Mouse (Mus musculus) liver, postnatal 0 days (tissue): ENCODE data around the gene Tmem189. TPM values are rescaled to one million over a fixed set of nuclear protein-coding genes. Genes with fewer than 3 reads are reported as not detected.
"Not testable (repeated sequence)": the region's sequence is repeated elsewhere in the genome, so short reads cannot be mapped to it uniquely, and the experiment has no call there.

Experiments
- ATAC-seq: fragments of 200-750 bp; cut with Nextera tagmentation; 2 replicates; pipeline ENCODE4 v1.8.0; 2017; ENCODE audit warnings: mild to moderate bottlenecking, moderate library complexity
- DNase-seq: peaks from one replicate; pipeline ENCODE4 v3.0.0-alpha.2; 2016
- H3K27ac ChIP-seq: fragments of 300-500 bp; sonication (generic); 2 replicates; pipeline ENCODE4 v1.5.1; 2014; ENCODE audit warnings: antibody characterized with exemption, moderate library complexity, mild to moderate bottlenecking, low read depth
- H3K27me3 ChIP-seq: fragments of 300-500 bp; sonication (generic); 2 replicates; pipeline ENCODE4 v1.6.1; 2014; ENCODE audit warnings: low read length, control low read depth, mixed read lengths; ENCODE audit not compliant: insufficient read depth
- H3K36me3 ChIP-seq: fragments of 300-500 bp; sonication (generic); replicated peaks from 2 replicates; pipeline ENCODE4 v1.6.1; 2014; ENCODE audit warnings: mild to moderate bottlenecking, control low read depth, low read length, moderate library complexity, mixed read lengths; ENCODE audit not compliant: insufficient read depth
- H3K4me1 ChIP-seq: fragments of 300-500 bp; sonication (generic); 2 replicates; pipeline ENCODE4 v1.6.1; 2014; ENCODE audit warnings: antibody characterized with exemption, mild to moderate bottlenecking, control low read depth; ENCODE audit not compliant: insufficient read depth
- H3K4me2 ChIP-seq: fragments of 300-500 bp; sonication (generic); 2 replicates; pipeline ENCODE4 v1.6.1; 2014; ENCODE audit warnings: low read depth, mild to moderate bottlenecking, low read length, moderate library complexity, mixed read lengths
- H3K4me3 ChIP-seq: fragments of 300-500 bp; sonication (generic); 2 replicates; pipeline ENCODE4 v1.5.1; 2014; ENCODE audit warnings: low read depth, low read length
- H3K9ac ChIP-seq: fragments of 300-500 bp; sonication (generic); replicated peaks from 2 replicates; pipeline ENCODE4 v1.6.1; 2014; ENCODE audit warnings: mild to moderate bottlenecking, moderate library complexity
- H3K9me3 ChIP-seq: fragments of 300-500 bp; sonication (generic); 2 replicates; pipeline ENCODE4 v1.6.1; 2016; ENCODE audit warnings: mild to moderate bottlenecking, control low read depth, low read length, mixed read lengths
- CTCF ChIP-seq: sonication (generic); IDR thresholded peaks from 2 replicates; pipeline ENCODE4 v1.5.1; 2016; ENCODE audit warnings: antibody characterized with exemption, low read depth
- EP300 ChIP-seq: IDR thresholded peaks from 2 replicates; pipeline ENCODE4 v1.6.1; 2016; ENCODE audit warnings: antibody characterized with exemption, low read depth, mild to moderate bottlenecking
- WGBS: fragments of 180-500 bp; shearing (Covaris S2); extraction: QIAGEN DNeasy Blood & Tissue Kit; methylation state at CpG from one replicate; pipeline ENCODE4 v1.1.7; 2014; ENCODE audit not compliant: insufficient replicate concordance; 5-methylcytosine and 5-hydroxymethylcytosine counted together
- polyA plus RNA-seq: library from polyadenylated mRNA; unstranded; fragments of >200 nt; fragmentation: Nextera tagmentation; extraction: Ambion mirVana; gene quantifications from 2 replicates; pipeline ENCODE4 v1.2.1, GENCODE M21; 2015

Gene Tmem189
- polyA plus RNA-seq, 1 experiment from 2014 or later, result 10.1 TPM

DNA sequence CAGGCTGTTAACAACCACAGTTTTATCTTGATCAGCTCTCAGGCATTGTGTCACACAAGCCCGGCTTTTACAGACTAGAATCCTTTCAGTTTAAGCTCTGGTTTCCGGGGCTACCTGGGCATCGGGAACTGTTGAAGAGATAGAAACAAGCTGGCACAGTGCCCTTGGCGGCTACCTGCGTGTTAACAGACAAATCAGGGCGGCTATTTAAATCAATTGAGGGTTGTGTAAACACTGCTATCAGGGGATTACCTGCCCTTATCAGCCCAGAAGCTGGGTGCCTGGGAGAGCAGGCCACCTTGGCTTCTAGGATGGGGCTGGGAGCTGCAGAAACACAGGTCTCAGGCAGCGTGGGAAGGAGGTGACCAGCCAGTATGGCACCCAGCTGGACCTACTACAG, 36.9 kb downstream of the Tmem189 start:
- TF ChIP-seq EP300 (no peak), CTCF (no peak)
- ATAC-seq, result no peak
- Histone ChIP-seq H3K4me3 (no peak overlapping the region), H3K9me3 (no peaks in the 10 kb centered on the region), H3K27me3 (no peaks in the 10 kb centered on the region), H3K4me1 (peaks cover 25% of the 10 kb centered on the region), H3K36me3 (peaks cover 24% of the 10 kb centered on the region), H3K27ac (no peak overlapping the region), H3K9ac (no peak overlapping the region), H3K4me2 (no peak overlapping the region)
- WGBS, result 62% methylated on average over 7 of the region's 7 CpGs
- DNase-seq, result no peak

DNA sequence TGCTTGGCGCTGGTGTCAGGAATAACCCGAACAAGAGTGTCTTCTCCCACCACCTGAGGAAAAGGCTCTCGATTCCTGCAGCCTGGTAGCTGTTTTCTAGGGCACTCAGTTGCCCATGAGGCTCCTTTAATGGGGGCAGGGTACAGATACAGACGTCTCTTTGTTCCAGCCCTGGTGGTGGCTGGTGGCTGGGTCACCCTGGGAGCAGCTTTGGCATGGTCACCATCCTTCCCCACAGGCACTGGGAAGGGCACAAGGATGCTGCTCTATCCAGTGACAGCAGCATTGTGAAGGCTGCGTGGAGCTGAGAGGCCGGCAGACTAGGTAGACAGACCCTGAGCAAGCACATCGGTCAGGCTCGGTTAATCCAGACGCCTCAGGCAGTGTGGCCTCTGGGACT, 38.0 kb downstream of the Tmem189 start:
- no peak overlapping the region for H3K9ac ChIP-seq
- no peaks in the 10 kb centered on the region for H3K9me3 ChIP-seq
- H3K4me3 ChIP-seq, result no peak overlapping the region
- no peak overlapping the region for H3K27ac ChIP-seq
- no peak overlapping the region for H3K4me2 ChIP-seq
- H3K4me1 ChIP-seq, result peaks cover 19% of the 10 kb centered on the region
- peaks cover 21% of the 10 kb centered on the region for H3K36me3 ChIP-seq
- no peak for TF ChIP-seq CTCF
- no peak for TF ChIP-seq EP300
- whole genome bisulfite sequencing, result 87% methylated on average over 9 of the region's 9 CpGs
- ATAC-seq (no peak), DNase-seq (no peak)
- H3K27me3 ChIP-seq, result no peaks in the 10 kb centered on the region

DNA sequence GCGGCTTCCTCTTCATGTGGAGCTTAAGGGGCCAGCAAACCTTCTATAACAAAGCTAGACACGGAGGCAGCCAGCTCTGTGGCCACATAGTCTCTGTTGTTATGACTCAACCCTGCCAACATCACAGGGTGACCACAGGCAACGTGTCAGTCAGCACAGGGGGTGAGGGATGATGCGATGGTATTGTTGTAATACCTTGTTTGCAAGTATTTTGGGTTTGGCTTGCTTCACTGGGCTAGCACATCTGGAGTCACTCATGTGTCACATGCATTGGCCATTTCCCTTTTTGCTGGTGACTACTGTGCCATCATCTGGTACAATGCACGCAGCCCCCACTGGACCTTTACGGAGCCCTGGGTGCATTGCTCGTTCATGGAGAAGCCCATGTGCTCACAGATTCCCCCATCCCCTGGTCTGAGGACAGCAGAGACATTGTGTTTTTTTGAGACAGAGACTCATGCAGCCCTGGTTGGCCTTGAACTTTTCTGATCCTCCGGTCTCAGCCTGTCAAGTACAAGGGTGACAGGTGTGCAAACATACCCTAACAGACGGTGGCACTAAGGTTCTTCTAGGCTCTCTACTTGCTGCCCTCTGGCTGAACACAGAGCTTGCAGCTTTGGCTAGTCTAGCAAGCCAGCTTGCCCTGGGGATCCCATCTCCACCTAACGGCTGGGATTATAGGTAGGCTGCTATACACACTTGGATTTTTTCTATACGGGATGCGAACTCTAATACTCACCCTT, 40.2 kb downstream of the Tmem189 start:
- WGBS, result 72% methylated on average over 12 of the region's 12 CpGs
- no peak for TF ChIP-seq EP300
- TF ChIP-seq CTCF, result peak; percentile 22; the same call in 1 of the 2 replicates
- Histone ChIP-seq H3K4me3 (no peak overlapping the region), H3K36me3 (peaks cover 19% of the 10 kb centered on the region), H3K4me2 (no peak overlapping the region), H3K27me3 (no peaks in the 10 kb centered on the region), H3K27ac (peak overlapping the region; percentile 41), H3K9ac (no peak overlapping the region; the same call in 1 of the 2 replicates), H3K9me3 (no peaks in the 10 kb centered on the region), H3K4me1 (peaks cover 10% of the 10 kb centered on the region)
- DNase-seq (peak; percentile 61), ATAC-seq (peak; percentile 80)

DNA sequence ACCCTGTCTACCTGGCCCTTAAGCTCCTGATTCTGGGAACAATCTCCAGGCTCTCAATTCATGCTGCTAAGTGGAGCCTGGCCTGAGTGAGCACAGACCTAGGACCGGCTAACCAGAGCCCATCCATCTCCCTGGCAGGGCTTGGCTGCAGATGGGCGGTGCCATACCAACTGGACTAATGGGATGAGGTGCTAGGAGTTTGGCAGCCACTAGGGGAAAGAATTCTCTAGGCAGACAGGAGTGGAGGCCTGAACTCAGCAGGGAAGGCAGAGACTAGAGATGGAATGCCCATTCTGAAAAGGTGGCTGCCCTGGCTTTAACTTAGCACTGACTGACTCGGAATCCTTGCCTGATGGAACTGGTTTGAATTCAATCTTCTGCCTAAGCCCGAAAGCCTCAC, 43.2 kb downstream of the Tmem189 start:
- no peak for DNase-seq
- H3K36me3 ChIP-seq, result peaks cover 2% of the 10 kb centered on the region
- H3K27me3 ChIP-seq, result no peaks in the 10 kb centered on the region
- WGBS, result 91% methylated on average over 4 of the region's 4 CpGs
- H3K9ac ChIP-seq, result no peak overlapping the region
- peaks cover 14% of the 10 kb centered on the region for H3K4me1 ChIP-seq
- no peak overlapping the region for H3K4me3 ChIP-seq
- no peak overlapping the region for H3K4me2 ChIP-seq
- no peak for ATAC-seq
- TF ChIP-seq CTCF (peak; percentile 38), EP300 (no peak)
- H3K27ac ChIP-seq, result no peak overlapping the region
- H3K9me3 ChIP-seq, result no peaks in the 10 kb centered on the region

DNA sequence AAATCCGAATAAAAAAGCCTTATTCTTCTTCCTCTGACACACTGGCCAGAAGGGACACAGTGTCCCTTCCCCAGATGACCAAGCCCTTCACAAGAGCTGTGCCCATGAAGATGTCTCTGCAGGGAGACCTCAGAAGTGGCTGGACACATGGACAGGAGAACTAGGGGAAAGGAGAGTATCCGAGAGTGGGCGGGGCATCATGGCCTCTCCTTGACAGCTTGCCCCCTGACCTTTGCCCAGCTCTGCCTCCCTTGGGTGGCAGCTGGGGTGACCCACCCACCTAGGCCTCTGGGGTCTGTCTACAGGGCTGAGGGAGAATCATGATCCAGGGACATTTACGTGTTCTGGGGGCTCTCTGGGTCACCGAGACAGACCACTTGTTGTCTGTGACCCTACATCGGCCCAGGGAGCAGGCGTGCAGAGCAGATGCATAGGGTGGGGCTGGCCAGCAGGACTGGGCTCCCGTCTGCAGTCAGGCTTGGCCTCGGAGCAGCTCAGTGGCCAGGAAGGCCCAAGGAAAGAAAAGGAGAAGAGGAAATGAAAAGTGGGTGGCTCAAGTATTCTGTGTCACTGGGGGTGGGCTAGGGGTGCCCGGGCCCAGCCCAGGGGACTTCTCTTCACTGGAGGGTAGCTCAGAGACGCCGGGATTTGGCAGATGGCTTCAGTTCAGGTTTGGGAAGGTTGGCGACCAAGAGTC, 46.1 kb downstream of the Tmem189 start:
- ATAC-seq, H3K27me3 ChIP-seq, H3K4me3 ChIP-seq, H3K4me2 ChIP-seq, H3K9me3 ChIP-seq, DNase-seq, H3K36me3 ChIP-seq, H3K27ac ChIP-seq, H3K9ac ChIP-seq: not testable (repeated sequence)
- 75% methylated on average over 13 of the region's 13 CpGs for WGBS
- peaks cover 10% of the 10 kb centered on the region for H3K4me1 ChIP-seq

DNA sequence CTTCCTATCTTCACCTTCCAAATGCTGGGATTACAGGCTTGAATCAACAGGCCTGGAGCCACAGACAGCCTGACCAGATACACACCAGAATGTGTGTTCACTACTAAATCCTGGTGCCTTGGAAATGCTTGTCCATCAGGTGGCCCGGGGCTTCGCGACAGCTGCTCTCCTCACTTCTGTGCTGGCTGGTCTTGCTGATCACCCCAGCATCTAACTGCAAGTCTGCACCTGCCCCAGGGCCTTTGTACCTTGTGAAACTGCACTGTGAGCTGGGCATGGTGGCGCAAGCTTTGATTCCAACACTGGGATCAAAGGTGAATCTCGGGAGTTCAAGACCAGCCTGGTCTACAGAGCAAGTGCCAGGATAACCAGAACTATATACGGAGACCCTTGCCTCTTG, 47.5 kb downstream of the Tmem189 start:
- no peak overlapping the region for H3K4me3 ChIP-seq
- H3K4me1 ChIP-seq, result peaks cover 10% of the 10 kb centered on the region
- H3K27me3 ChIP-seq, result no peaks in the 10 kb centered on the region
- no peak overlapping the region for H3K4me2 ChIP-seq
- no peak for TF ChIP-seq CTCF
- TF ChIP-seq EP300, result no peak
- ATAC-seq (no peak), DNase-seq (no peak)
- WGBS, result 86% methylated on average over 6 of the region's 6 CpGs
- H3K36me3 ChIP-seq, result 0 out of 2 replicates have a peak, but pooled peaks cover 2% of the 10 kb centered on the region
- no peak overlapping the region for H3K9ac ChIP-seq
- no peak overlapping the region for H3K27ac ChIP-seq
- H3K9me3 ChIP-seq, result no peaks in the 10 kb centered on the region
